In genomic region chr11:87609264-87609663, GRCm38 (mm10) we compare ENCODE assay signal across 17 mouse cellular contexts. TPM values are rescaled to one million over a fixed set of nuclear protein-coding genes. Genes with fewer than 3 reads are reported as not detected.
A peak's percentile ranks its signal among the peaks of the same experiment; 100 is the strongest.
DNase-seq lines count a peak whose midpoint lies in the region.
"Had no signal": no experiment of that assay in that cellular context is flagged by ENCODE, and none has a peak within 500 bp of the region (broad histone marks: within the 10 kb centered on the region; RNA-seq: fewer than 3 reads in every experiment).

No protein-coding gene starts in this region.

- intact Hi-C loops in heart, postnatal 14 days (cut with DNase I), result no loop called here

- peak; percentile 28 to 53 for DNase-seq in cerebellum, postnatal 10 days
- no peak for DNase-seq in cerebellum, adult 11 months
- peak; percentile 31 for DNase-seq in lung, postnatal 25 days (ENCODE audit: low spot score)
- no peak for DNase-seq in lung, postnatal 4 days
- DNase-seq in gastrocnemius, postnatal 10 days, result peak; percentile 41
- no peak for DNase-seq in heart, postnatal 14 days
- no peak for DNase-seq in layer of hippocampus, postnatal 14 days (ENCODE audit: low spot score in 2 of 2)
- DNase-seq: forebrain, postnatal 0 days; heart, postnatal 4 days; kidney, adult 18-20 months; kidney, postnatal 4 days; thymus, adult 2 months had no signal

RNA-seq across cellular contexts. Expression of gene Hsf5, which starts 7.7 kb away (rescaled TPM):
- under 1 TPM in 1 of 2 experiments, not detected in 1; 0.05 TPM for total RNA-seq in gastrocnemius, postnatal 10 days (2021)
- under 1 TPM in 1 of 2 experiments, not detected in 1; 0.07 TPM for total RNA-seq in heart, postnatal 14 days (2021)
- under 1 TPM; 0.43 to 0.60 TPM for total RNA-seq in layer of hippocampus, postnatal 14 days (2021)
- total RNA-seq: monocyte, adult 5-6 weeks had no signal

RNA-seq across cellular contexts. Expression of gene Mtmr4, which starts 17.3 kb away (rescaled TPM):
- 10 to 100 TPM; 10.9 to 13.3 TPM for total RNA-seq in gastrocnemius, postnatal 10 days (2021)
- total RNA-seq in heart, postnatal 14 days (2021), result 10 to 100 TPM; 16.0 to 22.9 TPM
- 10 to 100 TPM; 80.4 to 95.4 TPM for total RNA-seq in layer of hippocampus, postnatal 14 days (2021)

RNA-seq across cellular contexts. Expression of gene Sept4, which starts 40.6 kb away (rescaled TPM):
- total RNA-seq in gastrocnemius, postnatal 10 days (2021), result 10 to 100 TPM; 45.9 to 59.6 TPM
- total RNA-seq in heart, postnatal 14 days (2021), result 10 to 100 TPM; 70.3 to 70.8 TPM
- 100 to 1,000 TPM in 1 of 2 experiments, 10 to 100 TPM in 1; 98.9 to 116 TPM for total RNA-seq in layer of hippocampus, postnatal 14 days (2021)

RNA-seq across cellular contexts. Expression of gene Gm11492, which starts 42.8 kb away (rescaled TPM):
- not detected for total RNA-seq in gastrocnemius, postnatal 10 days (2021)
- not detected for total RNA-seq in heart, postnatal 14 days (2021)
- not detected for total RNA-seq in layer of hippocampus, postnatal 14 days (2021)
- total RNA-seq: adrenal gland, postnatal 36 days; forebrain, postnatal 0 days; heart, adult 8-10 months; heart, postnatal 4 days; left cerebral cortex, postnatal 25 days; megakaryocyte, adult 5-6 weeks; monocyte, adult 5-6 weeks had no signal

RNA-seq across cellular contexts. Expression of gene Rnf43, which starts 53.3 kb away (rescaled TPM):
- total RNA-seq in gastrocnemius, postnatal 10 days (2021), result under 1 TPM; 0.07 to 0.16 TPM
- total RNA-seq in heart, postnatal 14 days (2021), result under 1 TPM; 0.39 to 0.67 TPM
- total RNA-seq in layer of hippocampus, postnatal 14 days (2021), result 1 to 10 TPM; 2.5 to 4.1 TPM

Comparison
In these comparisons a context has a peak if more than half of its experiments do, and no peak if none do; other contexts are left out.
1. DNase-seq: peak in cerebellum, postnatal 10 days (2 of 2), lung, postnatal 25 days (single experiment) and gastrocnemius, postnatal 10 days (single experiment); none in cerebellum, adult 11 months (single experiment), lung, postnatal 4 days (0 of 2), heart, postnatal 14 days (0 of 2) and layer of hippocampus, postnatal 14 days (0 of 2).